Mouse (Mus musculus) heart, embryonic 12.5 days (tissue): Measurements from ENCODE around the gene Tmem50a. TPM values are rescaled to one million over a fixed set of nuclear protein-coding genes. Genes with fewer than 3 reads are reported as not detected.

ENCODE experiments used
- polyA plus RNA-seq: library from polyadenylated mRNA; unstranded; fragments of >200 nt; fragmentation: Nextera tagmentation; extraction: Ambion mirVana; gene quantifications from 2 replicates; pipeline ENCODE4 v1.2.1, GENCODE M21; 2016

Tmem50a gene
- polyA plus RNA-seq, 1 experiment from 2014 or later: 145 TPM

Other genes with a start within 250 kb of the Tmem50a start
- 11.6 and 12.2 TPM in 2 replicates for gene Man1c1, start 210.7 kb downstream of the Tmem50a start, polyA plus RNA-seq
- gene Ldlrap1, start 147.0 kb downstream of the Tmem50a start, polyA plus RNA-seq: 16.5 and 17.8 TPM in 2 replicates
- gene Maco1, start 61.7 kb downstream of the Tmem50a start, polyA plus RNA-seq: 30.6 and 31.4 TPM in 2 replicates
- gene Rhd, start 50.5 kb downstream of the Tmem50a start, polyA plus RNA-seq: 23.6 and 28.1 TPM in 2 replicates
- gene Rsrp1, start 8.6 kb upstream of the Tmem50a start, polyA plus RNA-seq: 386 and 405 TPM in 2 replicates
- gene Syf2, start 15.9 kb upstream of the Tmem50a start, polyA plus RNA-seq: 55.7 and 61.9 TPM in 2 replicates
- 0.04 and 0.06 TPM in 2 replicates for gene Runx3, start 205.6 kb upstream of the Tmem50a start, polyA plus RNA-seq